Mouse (Mus musculus) embryonic fibroblast, embryonic 13.5 days (primary cell): Measurements from ENCODE around the gene Pde4dip.

Experiments used
- CTCF ChIP-seq: IDR thresholded peaks from 2 replicates; pipeline ENCODE4 v1.5.1; 2011; ENCODE audit warnings: mild to moderate bottlenecking, control low read depth, low read length, moderate library complexity, borderline replicate concordance; ENCODE audit not compliant: insufficient read depth
- POLR2A ChIP-seq: IDR thresholded peaks from 2 replicates; pipeline ENCODE4 v1.6.1; 2011; ENCODE audit warnings: low read depth, mild to moderate bottlenecking, control low read depth, low read length, moderate library complexity

DNA sequence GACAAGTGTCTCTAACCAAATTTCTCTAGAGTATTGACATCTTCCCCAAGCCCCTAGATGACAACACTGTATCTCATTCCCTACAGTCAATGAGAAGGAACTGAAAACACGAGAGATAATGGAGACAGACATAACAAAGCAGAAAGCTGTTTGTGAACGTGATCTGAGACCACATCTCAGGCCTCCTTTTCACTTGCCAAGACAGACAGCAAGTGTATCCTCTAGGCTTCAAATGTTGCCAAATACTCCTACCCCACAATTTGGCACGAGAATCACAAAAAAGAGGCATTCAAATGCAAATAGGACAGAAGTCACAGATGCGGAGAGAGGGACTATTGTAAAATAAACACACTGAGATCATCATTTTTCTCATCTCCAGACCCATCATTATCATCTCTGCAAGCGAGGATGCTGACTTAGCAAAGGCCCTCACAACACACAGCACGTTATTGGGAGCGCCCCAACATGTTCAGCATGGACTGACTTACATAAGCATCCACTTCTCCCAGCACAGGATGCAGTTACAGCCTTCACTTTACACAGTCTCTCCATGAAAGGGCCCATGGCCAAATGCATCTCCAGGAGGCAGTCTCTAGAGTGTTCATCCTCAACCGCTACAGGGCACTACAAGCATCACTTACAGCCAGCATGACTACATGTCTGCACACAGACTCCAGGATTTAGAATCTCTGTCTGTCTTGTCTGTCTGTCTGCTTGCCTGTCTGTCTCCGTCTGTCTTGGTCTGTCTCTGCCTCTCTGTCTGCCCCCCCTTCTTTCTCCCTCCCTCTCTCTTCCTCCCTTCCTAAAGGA, 33.7 kb downstream of the Pde4dip start:
- TF ChIP-seq CTCF: no peak
- no peak for TF ChIP-seq POLR2A
